In the genomic region with DNA sequence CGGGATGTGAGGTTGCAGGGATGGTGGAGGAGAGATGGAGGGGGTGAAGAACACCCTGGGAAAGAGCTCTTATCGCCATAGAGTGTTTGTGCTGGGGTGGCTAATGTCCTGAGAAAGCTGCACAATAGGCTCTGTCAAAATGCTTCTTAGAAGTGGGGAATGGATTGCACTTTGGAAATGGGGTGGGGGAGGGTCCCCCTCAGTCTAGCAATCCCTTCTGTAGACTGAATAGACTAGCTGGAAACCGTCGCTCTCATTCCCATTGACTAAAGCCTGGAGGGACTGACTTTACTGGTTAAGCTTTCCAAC, we compare ENCODE assay signal across 20 mouse cellular contexts.
DNase-seq lines count a peak whose midpoint lies in the region; ATAC-seq lines count a peak whose summit lies in the region.
"Had no signal": no experiment of that assay in that cellular context is flagged by ENCODE, and none has a peak within 500 bp of the region (broad histone marks: within the 10 kb centered on the region; RNA-seq: fewer than 3 reads in every experiment).

No protein-coding gene starts in this region.

- no peak overlapping the region for H3K4me3 ChIP-seq in hindbrain, embryonic 11.5 days (ENCODE audit: low read depth, low read length)
- H3K4me3 ChIP-seq in hindbrain, embryonic 13.5 days: no peak overlapping the region
- H3K4me3 ChIP-seq in hindbrain, embryonic 12.5 days: no peak overlapping the region
- H3K4me3 ChIP-seq in midbrain, embryonic 14.5 days (replicated peaks; ENCODE audit: low read depth, low read length): no peak overlapping the region
- H3K4me3 ChIP-seq: heart, embryonic 13.5 days; limb, embryonic 15.5 days; liver, embryonic 15.5 days; myocyte; stomach, embryonic 15.5 days had no signal

- peak overlapping the region; percentile 3; the same call in 1 of the 2 replicates for H3K27ac ChIP-seq in hindbrain, embryonic 11.5 days (ENCODE audit: low read depth, low read length)
- H3K27ac ChIP-seq in hindbrain, embryonic 13.5 days: no peak overlapping the region
- no peak overlapping the region for H3K27ac ChIP-seq in hindbrain, embryonic 12.5 days
- no peak overlapping the region for H3K27ac ChIP-seq in midbrain, embryonic 14.5 days (replicated peaks; ENCODE audit: low read depth, low read length)
- H3K27ac ChIP-seq: heart, embryonic 13.5 days; limb, embryonic 15.5 days; liver, embryonic 15.5 days; stomach, embryonic 15.5 days had no signal

- peak; percentile 52 for DNase-seq in embryo, embryonic 10 days (ENCODE audit: low spot score)
- DNase-seq in embryo, embryonic 9.5 days (ENCODE audit: extremely low spot score): no peak
- peak; percentile 52 for DNase-seq in hindbrain, embryonic 11.5 days (ENCODE audit: low spot score)
- peak; percentile 48 for DNase-seq in midbrain, embryonic 14.5 days
- DNase-seq in thymus, postnatal 0 days (ENCODE audit: low spot score): no peak
- no peak for DNase-seq in layer of hippocampus, adult 9-11 months
- DNase-seq: adrenal gland, adult 2 months; cerebellum, adult 9-11 months; kidney, adult 8-10 months; kidney, postnatal 14 days; right cerebral cortex, postnatal 25 days; thymus, adult 18-20 months had no signal

- H3K36me3 ChIP-seq in hindbrain, embryonic 11.5 days (ENCODE audit: control insufficient read depth, insufficient read depth, low read length): no peaks in the 10 kb centered on the region
- H3K36me3 ChIP-seq in hindbrain, embryonic 13.5 days: no peaks in the 10 kb centered on the region
- H3K36me3 ChIP-seq in hindbrain, embryonic 12.5 days: no peaks in the 10 kb centered on the region
- no peaks in the 10 kb centered on the region for H3K36me3 ChIP-seq in midbrain, embryonic 14.5 days (ENCODE audit: control insufficient read depth, insufficient read depth, low read length)
- H3K36me3 ChIP-seq: heart, embryonic 13.5 days; limb, embryonic 15.5 days; liver, embryonic 15.5 days; stomach, embryonic 15.5 days had no signal

- no peak overlapping the region for H3K4me2 ChIP-seq in hindbrain, embryonic 11.5 days (replicated peaks; ENCODE audit: low read depth, low read length)
- H3K4me2 ChIP-seq in hindbrain, embryonic 13.5 days: no peak overlapping the region
- H3K4me2 ChIP-seq in hindbrain, embryonic 12.5 days (replicated peaks): no peak overlapping the region
- H3K4me2 ChIP-seq in midbrain, embryonic 14.5 days (ENCODE audit: low read length): no peak overlapping the region
- H3K4me2 ChIP-seq: heart, embryonic 13.5 days; limb, embryonic 15.5 days; liver, embryonic 15.5 days; stomach, embryonic 15.5 days had no signal

- peak; percentile 69 for ATAC-seq in hindbrain, embryonic 11.5 days (ENCODE audit: low FRiP score)
- no peak for ATAC-seq in hindbrain, embryonic 13.5 days (ENCODE audit: low FRiP score)
- ATAC-seq in hindbrain, embryonic 12.5 days (ENCODE audit: low FRiP score): peak; percentile 41
- no peak for ATAC-seq in midbrain, embryonic 14.5 days (ENCODE audit: low FRiP score, low TSS enrichment)
- ATAC-seq: lung, postnatal 0 days had no signal

- no peak overlapping the region for H3K9ac ChIP-seq in hindbrain, embryonic 11.5 days (ENCODE audit: low read depth, low read length)
- H3K9ac ChIP-seq in hindbrain, embryonic 13.5 days: no peak overlapping the region
- H3K9ac ChIP-seq in hindbrain, embryonic 12.5 days: no peak overlapping the region
- no peak overlapping the region for H3K9ac ChIP-seq in midbrain, embryonic 14.5 days (replicated peaks; ENCODE audit: low read length)
- H3K9ac ChIP-seq: heart, embryonic 13.5 days; limb, embryonic 15.5 days; liver, embryonic 15.5 days; stomach, embryonic 15.5 days had no signal

- peaks cover 13% of the 10 kb centered on the region for H3K4me1 ChIP-seq in hindbrain, embryonic 11.5 days (replicated peaks; ENCODE audit: control insufficient read depth, insufficient read depth, low read length)
- peaks cover 17% of the 10 kb centered on the region for H3K4me1 ChIP-seq in hindbrain, embryonic 13.5 days (replicated peaks)
- peaks cover 19% of the 10 kb centered on the region for H3K4me1 ChIP-seq in hindbrain, embryonic 12.5 days
- H3K4me1 ChIP-seq in midbrain, embryonic 14.5 days (ENCODE audit: control insufficient read depth, insufficient read depth, low read length): peaks cover 15% of the 10 kb centered on the region
- H3K4me1 ChIP-seq: heart, embryonic 13.5 days; limb, embryonic 15.5 days; liver, embryonic 15.5 days; stomach, embryonic 15.5 days had no signal

- 45% methylated on average over 4 of the region's 4 CpGs for WGBS in hindbrain, embryonic 11.5 days
- 30% methylated on average over 4 of the region's 4 CpGs for WGBS in hindbrain, embryonic 13.5 days
- WGBS in hindbrain, embryonic 12.5 days: 32% methylated on average over 4 of the region's 4 CpGs
- WGBS in midbrain, embryonic 14.5 days: 21% methylated on average over 4 of the region's 4 CpGs

- H3K27me3 ChIP-seq in hindbrain, embryonic 11.5 days (ENCODE audit: control insufficient read depth, insufficient read depth, low read length): no peaks in the 10 kb centered on the region
- no peaks in the 10 kb centered on the region for H3K27me3 ChIP-seq in hindbrain, embryonic 13.5 days
- H3K27me3 ChIP-seq in hindbrain, embryonic 12.5 days: peaks cover 4% of the 10 kb centered on the region; the same call in 1 of the 2 replicates
- H3K27me3 ChIP-seq in midbrain, embryonic 14.5 days (ENCODE audit: control insufficient read depth, insufficient read depth, low read length): no peaks in the 10 kb centered on the region
- H3K27me3 ChIP-seq: heart, embryonic 13.5 days; limb, embryonic 15.5 days; liver, embryonic 15.5 days; stomach, embryonic 15.5 days had no signal

- no peaks in the 10 kb centered on the region for H3K9me3 ChIP-seq in hindbrain, embryonic 11.5 days (ENCODE audit: control insufficient read depth, low read length)
- no peaks in the 10 kb centered on the region for H3K9me3 ChIP-seq in hindbrain, embryonic 13.5 days
- no peaks in the 10 kb centered on the region for H3K9me3 ChIP-seq in hindbrain, embryonic 12.5 days (replicated peaks)
- no peaks in the 10 kb centered on the region for H3K9me3 ChIP-seq in midbrain, embryonic 14.5 days (ENCODE audit: control insufficient read depth, low read length)
- H3K9me3 ChIP-seq: heart, embryonic 13.5 days; limb, embryonic 15.5 days; liver, embryonic 15.5 days; stomach, embryonic 15.5 days had no signal

Comparison
In these comparisons a context has a peak if more than half of its experiments do, and no peak if none do; other contexts are left out.
1. DNase-seq: peak in embryo, embryonic 10 days (single experiment), hindbrain, embryonic 11.5 days (single experiment) and midbrain, embryonic 14.5 days (single experiment); none in embryo, embryonic 9.5 days (single experiment), thymus, postnatal 0 days (single experiment) and layer of hippocampus, adult 9-11 months (single experiment).
2. ATAC-seq: peak in hindbrain, embryonic 11.5 days (single experiment) and hindbrain, embryonic 12.5 days (single experiment); none in hindbrain, embryonic 13.5 days (single experiment) and midbrain, embryonic 14.5 days (single experiment).